Mouse (Mus musculus) gastrocnemius, adult 8-10 months (tissue): ENCODE data around the gene Rad1. TPM values are rescaled to one million over a fixed set of nuclear protein-coding genes. Genes with fewer than 3 reads are reported as not detected.
"Not testable (repeated sequence)": the region's sequence is repeated elsewhere in the genome, so short reads cannot be mapped to it uniquely, and the experiment has no call there.

Experiments
- DNase-seq, 2 experiments: peaks; one replicate each; pipeline ENCODE4 v3.0.0; 2022; ENCODE audit warnings: low spot score in 2 of 2
- total RNA-seq, 4 experiments: library from RNA; stranded (reverse); gene quantifications; 2 replicates each; pipeline ENCODE4 v1.2.4; 2022

Gene Rad1
- total RNA-seq, 4 experiments from 2014 or later, result 3.9 to 7.2 (median 5.7) TPM

GRCm38 (mm10) chr15:10506099-10506498 lies 20.3 kb downstream of the Rad1 start:
- peak; percentile 19 to 33 for DNase-seq

- no peak for DNase-seq
These were observed 29.3 kb downstream of the Rad1 start for GRCm38 (mm10) chr15:10515166-10515565.

GRCm38 (mm10) chr15:10525896-10526295 lies 40.1 kb downstream of the Rad1 start:
- DNase-seq, result no peak

- no peak for DNase-seq
These were observed 45.5 kb downstream of the Rad1 start for GRCm38 (mm10) chr15:10531352-10531751.

GRCm38 (mm10) chr15:10533361-10533760 lies 47.5 kb downstream of the Rad1 start:
- not testable (repeated sequence) for DNase-seq

DNA sequence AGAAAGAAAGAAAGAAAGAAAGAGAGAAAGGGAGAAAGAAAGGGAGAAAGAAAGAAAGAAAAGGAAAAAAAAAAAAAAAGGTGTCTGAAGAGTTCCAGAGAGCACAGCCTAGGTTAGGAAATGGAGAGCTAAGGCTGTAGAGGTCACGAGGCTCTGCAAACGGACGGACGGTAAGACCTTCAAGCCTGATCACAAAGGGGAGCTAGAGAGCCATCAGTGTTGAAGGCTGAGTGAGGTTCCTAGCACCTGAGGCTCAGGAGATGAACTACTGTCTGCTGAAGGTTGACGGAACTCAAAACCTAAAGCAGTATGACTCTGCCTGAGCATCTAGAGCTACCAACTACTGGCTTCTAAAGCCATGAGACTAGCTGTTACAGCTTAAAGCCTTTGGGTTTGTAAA lies 48.8 kb downstream of the Rad1 start:
- no peak for DNase-seq

GRCm38 (mm10) chr15:10535969-10536368 lies 50.2 kb downstream of the Rad1 start:
- DNase-seq, result no peak

- DNase-seq, result no peak
These were observed 54.7 kb downstream of the Rad1 start for GRCm38 (mm10) chr15:10540271-10541088.

Other genes starting within 250 kb of the Rad1 start
- gene Gm21973, start 160.6 kb upstream of the Rad1 start, total RNA-seq, result not detected
- not detected for gene Agxt2, start 127.5 kb upstream of the Rad1 start, total RNA-seq
- gene Dnajc21, start 15.5 kb upstream of the Rad1 start, total RNA-seq, result 10 to 100 TPM; 66.7 to 76.1 (median 74.5) TPM
- 10 to 100 TPM; 14.5 to 17.0 (median 16.1) TPM for gene Brix1, start 71 bp upstream of the Rad1 start, total RNA-seq
- gene Ttc23l, start 72.7 kb downstream of the Rad1 start, total RNA-seq, result not detected
- gene Rai14, start 228.6 kb downstream of the Rad1 start, total RNA-seq, result 1 to 10 TPM; 3.8 to 6.1 (median 5.1) TPM